In the genomic region with DNA sequence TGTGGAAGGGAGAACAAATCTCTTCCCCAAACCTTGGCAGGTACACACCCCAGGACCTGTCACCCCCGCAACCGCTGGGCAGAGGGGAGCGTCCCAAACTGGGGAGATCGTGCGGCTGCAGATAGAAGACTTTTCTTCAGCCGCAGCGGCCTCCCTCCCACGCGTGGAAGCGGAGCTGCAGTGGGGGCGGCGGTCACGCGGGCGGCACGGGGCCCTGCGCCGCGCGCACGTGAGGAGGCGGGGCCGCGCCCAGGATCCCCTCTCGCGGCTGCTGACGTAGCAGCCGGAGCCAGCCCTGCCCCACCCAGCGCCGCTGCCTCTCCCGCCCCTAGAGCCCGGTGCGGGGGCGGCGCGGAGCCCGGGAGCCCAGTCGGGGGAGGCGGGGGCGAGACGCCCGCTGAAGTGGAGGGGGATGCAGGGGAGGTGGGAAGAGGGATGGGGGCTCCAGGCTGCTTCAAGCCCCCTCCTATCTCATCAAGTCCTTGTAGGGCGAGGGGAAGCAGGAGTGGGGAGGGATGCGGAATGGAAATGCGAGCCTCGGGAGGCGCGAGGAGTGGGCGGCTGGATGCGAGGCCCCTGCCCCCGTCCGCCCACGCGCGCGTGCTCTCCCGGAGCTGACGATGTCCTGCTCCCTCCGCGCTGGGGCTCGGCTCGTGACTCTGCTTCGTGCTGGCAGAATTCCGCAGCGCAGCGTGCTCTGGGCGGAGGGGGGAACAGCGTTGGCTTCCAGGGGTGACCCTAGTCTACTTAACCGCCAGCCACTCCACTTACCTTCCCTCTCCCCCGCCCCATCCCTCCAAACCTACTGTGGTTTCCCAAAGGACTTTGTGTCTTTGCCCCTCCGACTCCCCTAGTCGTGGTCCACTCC, we compare ENCODE assay signal across 8 mouse cellular contexts.
DNase-seq lines count a peak whose midpoint lies in the region; ATAC-seq lines count a peak whose summit lies in the region.

No protein-coding gene starts in this region.

- peak overlapping the region; percentile 75 for H3K9ac ChIP-seq in hindbrain, embryonic 14.5 days

- under 1% methylated on average over 69 of the region's 72 CpGs for WGBS in hindbrain, embryonic 14.5 days

- peak; percentile 87 for DNase-seq in MN1 (ENCODE audit: low spot score)
- DNase-seq in cerebellum, adult 9-11 months, result peak; percentile 93
- peak; percentile 79 to 92 for DNase-seq in frontal cortex, postnatal 36 days (ENCODE audit: low spot score in 2 of 2)
- DNase-seq in hindbrain, embryonic 14.5 days (ENCODE audit: low spot score), result peak; percentile 80
- DNase-seq in layer of hippocampus, postnatal 36 days, result peak; percentile 82 to 87
- DNase-seq in lung, postnatal 14 days, result peak; percentile 68
- peak; percentile 81 for DNase-seq in retina, embryonic 14.5 days (ENCODE audit: low spot score)
- DNase-seq in thymus, postnatal 36 days, result peak; percentile 63 to 77

- H3K4me1 ChIP-seq in hindbrain, embryonic 14.5 days (replicated peaks; ENCODE audit: control insufficient read depth, insufficient read depth, low read length), result peaks cover 6% of the 10 kb centered on the region

- peak overlapping the region; percentile 95 for H3K4me2 ChIP-seq in hindbrain, embryonic 14.5 days (replicated peaks)

- peaks cover 4% of the 10 kb centered on the region; the same call in 1 of the 2 replicates for H3K27me3 ChIP-seq in hindbrain, embryonic 14.5 days (ENCODE audit: control insufficient read depth, insufficient read depth, low read length)

- peak; percentile 90 for ATAC-seq in hindbrain, embryonic 14.5 days (ENCODE audit: low FRiP score)

- peak overlapping the region; percentile 77 for H3K27ac ChIP-seq in hindbrain, embryonic 14.5 days

- no peaks in the 10 kb centered on the region for H3K36me3 ChIP-seq in hindbrain, embryonic 14.5 days (replicated peaks; ENCODE audit: control insufficient read depth, insufficient read depth)

- H3K9me3 ChIP-seq in hindbrain, embryonic 14.5 days (ENCODE audit: control insufficient read depth, low read length), result no peaks in the 10 kb centered on the region

- peak overlapping the region; percentile 54 for H3K4me3 ChIP-seq in hindbrain, embryonic 14.5 days (replicated peaks; ENCODE audit: low read length)

Comparison
In these comparisons a context has a peak if more than half of its experiments do, and no peak if none do; other contexts are left out.
1. Peak in every context shown above with its lines: DNase-seq, ATAC-seq, H3K4me3 ChIP-seq and H3K27ac ChIP-seq.